Mouse (Mus musculus) heart, embryonic 14.5 days (tissue): ENCODE results near the gene Mphosph9. TPM values are rescaled to one million over a fixed set of nuclear protein-coding genes. Genes with fewer than 3 reads are reported as not detected.

Experiments
- ATAC-seq: fragments of 200-750 bp; cut with Nextera tagmentation; 2 replicates; pipeline ENCODE4 v1.8.0; 2017; ENCODE audit warnings: low read depth, moderate TSS enrichment; ENCODE audit not compliant: insufficient number of reproducible peaks, insufficient read depth, low FRiP score
- H3K27ac ChIP-seq, 2 experiments: fragments of 200-500 bp in 1 of 2; fragments of 300-500 bp in 1 of 2; sonication (generic) in 1 of 2; replicated peaks in 1 of 2; 2 replicates each; pipeline ENCODE4 v1.5.1; 2012 to 2014; ENCODE audit warnings: low read depth in 2 of 2, low read length in 2 of 2, control low read depth in 1 of 2, mild to moderate bottlenecking in 1 of 2, mixed read lengths in 1 of 2; ENCODE audit not compliant: control insufficient read depth in 1 of 2, insufficient read depth in 1 of 2
- H3K27me3 ChIP-seq: fragments of 300-500 bp; sonication (generic); 2 replicates; pipeline ENCODE4 v1.6.1; 2014; ENCODE audit warnings: mild to moderate bottlenecking, low read length, control low read depth; ENCODE audit not compliant: control insufficient read depth, insufficient read depth
- H3K36me3 ChIP-seq: fragments of 300-500 bp; sonication (generic); 2 replicates; pipeline ENCODE4 v1.6.1; 2014; ENCODE audit warnings: mild to moderate bottlenecking, control low read depth, low read length, mixed read lengths; ENCODE audit not compliant: control insufficient read depth, insufficient read depth
- H3K4me1 ChIP-seq, 2 experiments: fragments of 200-500 bp in 1 of 2; fragments of 300-500 bp in 1 of 2; sonication (generic) in 1 of 2; 2 replicates each; pipeline ENCODE4 v1.6.1; 2012 to 2014; ENCODE audit warnings: low read length in 2 of 2, control low read depth in 1 of 2, mixed read lengths in 1 of 2; ENCODE audit not compliant: control insufficient read depth in 2 of 2, insufficient read depth in 2 of 2
- H3K4me2 ChIP-seq: fragments of 300-500 bp; sonication (generic); 2 replicates; pipeline ENCODE4 v1.6.1; 2014; ENCODE audit warnings: mild to moderate bottlenecking, low read length
- H3K4me3 ChIP-seq, 2 experiments: fragments of 200-500 bp in 1 of 2; fragments of 300-500 bp in 1 of 2; sonication (generic) in 1 of 2; 2 replicates each; pipeline ENCODE4 v1.5.1; 2012 to 2014; ENCODE audit warnings: low read length in 2 of 2, mild to moderate bottlenecking in 2 of 2, control low read depth in 1 of 2, low read depth in 1 of 2, moderate library complexity in 1 of 2; ENCODE audit not compliant: control insufficient read depth in 1 of 2, insufficient read depth in 1 of 2
- H3K9ac ChIP-seq: fragments of 300-500 bp; sonication (generic); 2 replicates; pipeline ENCODE4 v1.6.1; 2014; ENCODE audit warnings: mild to moderate bottlenecking, low read length
- H3K9me3 ChIP-seq: fragments of 300-500 bp; sonication (generic); 2 replicates; pipeline ENCODE4 v1.6.1; 2016; ENCODE audit warnings: low read length, control low read depth; ENCODE audit not compliant: control insufficient read depth
- WGBS: fragments of 180-500 bp; shearing (Covaris S2); extraction: QIAGEN DNeasy Blood & Tissue Kit; methylation state at CpG from one replicate; pipeline ENCODE4 v1.1.7; 2014; 5-methylcytosine and 5-hydroxymethylcytosine counted together
- polyA plus RNA-seq: library from polyadenylated mRNA; unstranded; fragments of >200 nt; fragmentation: Nextera tagmentation; extraction: Ambion mirVana; gene quantifications from 2 replicates; pipeline ENCODE4 v1.2.1, GENCODE M21; 2014

The Mphosph9 gene
- polyA plus RNA-seq, 1 experiment from 2014 or later = 14.4 TPM

- H3K27ac ChIP-seq = 0 out of 4 replicates have a peak overlapping the region, but pooled peaks of 1 of the 2 experiments have one; percentile 29
- H3K36me3 ChIP-seq = no peaks in the 10 kb centered on the region
- 83% methylated on average over 8 of the region's 8 CpGs for WGBS
- no peak for ATAC-seq
- no peak overlapping the region for H3K4me3 ChIP-seq
- H3K4me1 ChIP-seq = peaks cover 62 to 76% of the 10 kb centered on the region in 2 experiments
- no peak overlapping the region for H3K4me2 ChIP-seq
- H3K9me3 ChIP-seq = no peaks in the 10 kb centered on the region
- H3K9ac ChIP-seq = no peak overlapping the region
- no peaks in the 10 kb centered on the region for H3K27me3 ChIP-seq
These were observed 104.2 kb downstream of the Mphosph9 start for GRCm38 (mm10) chr5:124223574-124223973.

GRCm38 (mm10) chr5:124222696-124223095 is 105.1 kb downstream of the Mphosph9 start:
- H3K9me3 ChIP-seq = no peaks in the 10 kb centered on the region
- peaks cover 71 to 85% of the 10 kb centered on the region in 2 experiments for H3K4me1 ChIP-seq
- WGBS = 74% methylated on average over 11 of the region's 11 CpGs
- no peak for ATAC-seq
- no peak overlapping the region for H3K4me2 ChIP-seq
- no peaks in the 10 kb centered on the region for H3K27me3 ChIP-seq
- peak overlapping the region; percentile 39 to 80; a peak in 3 of 4 replicates for H3K27ac ChIP-seq
- peak overlapping the region; percentile 36; the same call in 1 of the 2 replicates for H3K9ac ChIP-seq
- H3K4me3 ChIP-seq = no peak overlapping the region
- no peaks in the 10 kb centered on the region for H3K36me3 ChIP-seq

GRCm38 (mm10) chr5:124221736-124222040 is 106.1 kb downstream of the Mphosph9 start:
- Histone ChIP-seq H3K27me3 (no peaks in the 10 kb centered on the region), H3K4me1 (peaks cover 76 to 90% of the 10 kb centered on the region in 2 experiments), H3K4me3 (no peak overlapping the region), H3K4me2 (0 out of 2 replicates have a peak overlapping the region, but pooled peaks have one; percentile 35), H3K36me3 (no peaks in the 10 kb centered on the region), H3K27ac (peak overlapping the region; percentile 69 to 80), H3K9ac (peak overlapping the region; percentile 47), H3K9me3 (no peaks in the 10 kb centered on the region)
- WGBS = 73% methylated on average over 7 of the region's 7 CpGs
- ATAC-seq = no peak

GRCm38 (mm10) chr5:124221037-124221735 is 106.6 kb downstream of the Mphosph9 start:
- no peaks in the 10 kb centered on the region for H3K27me3 ChIP-seq
- H3K4me3 ChIP-seq = no peak overlapping the region
- H3K4me2 ChIP-seq = 0 out of 2 replicates have a peak overlapping the region, but pooled peaks have one; percentile 35
- H3K9ac ChIP-seq = peak overlapping the region; percentile 47
- H3K36me3 ChIP-seq = 0 out of 2 replicates have a peak, but pooled peaks cover under 1% of the 10 kb centered on the region
- peak overlapping the region; percentile 69 to 80 for H3K27ac ChIP-seq
- peaks cover 75 to 94% of the 10 kb centered on the region in 2 experiments for H3K4me1 ChIP-seq
- no peaks in the 10 kb centered on the region for H3K9me3 ChIP-seq
- WGBS = 21% methylated on average over 7 of the region's 7 CpGs
- ATAC-seq = 0 out of 2 replicates have a peak, but pooled peaks have one; percentile 23

- H3K27ac ChIP-seq = peak overlapping the region in 1 of 2 experiments; percentile 80; a peak in 1 of 4 replicates
- no peak overlapping the region for H3K9ac ChIP-seq
- no peak for ATAC-seq
- WGBS = 78% methylated on average over 5 of the region's 5 CpGs
- H3K36me3 ChIP-seq = peaks cover 6% of the 10 kb centered on the region
- no peak overlapping the region for H3K4me3 ChIP-seq
- H3K4me1 ChIP-seq = peaks cover 72 to 94% of the 10 kb centered on the region in 2 experiments
- H3K4me2 ChIP-seq = no peak overlapping the region
- H3K27me3 ChIP-seq = no peaks in the 10 kb centered on the region
- no peaks in the 10 kb centered on the region for H3K9me3 ChIP-seq
These were observed 107.2 kb downstream of the Mphosph9 start for GRCm38 (mm10) chr5:124220551-124220950.

GRCm38 (mm10) chr5:124219431-124219830 is 108.3 kb downstream of the Mphosph9 start:
- no peaks in the 10 kb centered on the region for H3K27me3 ChIP-seq
- H3K27ac ChIP-seq = peak overlapping the region; percentile 54 to 80
- H3K36me3 ChIP-seq = peaks cover 15% of the 10 kb centered on the region
- H3K4me3 ChIP-seq = no peak overlapping the region
- WGBS = 77% methylated on average over 10 of the region's 10 CpGs
- no peak for ATAC-seq
- no peaks in the 10 kb centered on the region for H3K9me3 ChIP-seq
- H3K9ac ChIP-seq = no peak overlapping the region
- peak overlapping the region; percentile 31; the same call in 1 of the 2 replicates for H3K4me2 ChIP-seq
- peaks cover 76 to 99% of the 10 kb centered on the region in 2 experiments for H3K4me1 ChIP-seq

- peaks cover 75 to 99% of the 10 kb centered on the region in 2 experiments for H3K4me1 ChIP-seq
- no peaks in the 10 kb centered on the region for H3K9me3 ChIP-seq
- H3K9ac ChIP-seq = peak overlapping the region; percentile 60
- H3K4me3 ChIP-seq = no peak overlapping the region
- peak overlapping the region; percentile 65 to 80 for H3K27ac ChIP-seq
- ATAC-seq = peak; percentile 41
- no peaks in the 10 kb centered on the region for H3K27me3 ChIP-seq
- H3K36me3 ChIP-seq = peaks cover 15% of the 10 kb centered on the region
- H3K4me2 ChIP-seq = peak overlapping the region; percentile 31
- 28% methylated on average over 7 of the region's 7 CpGs for WGBS
These were observed 108.8 kb downstream of the Mphosph9 start for GRCm38 (mm10) chr5:124218986-124219385.
